Mouse (Mus musculus): Measurements from ENCODE around the gene Vps52.

Gene Vps52

GRCm38 (mm10) chr17:34013436-34013835 lies 57.8 kb downstream of the Vps52 start:
- no peak for DNase-seq

Measured in thymus, postnatal 36 days (tissue).